14 mouse cellular contexts compared by ENCODE assay signal in genomic region chr17:5623181-5623580, GRCm38 (mm10).
DNase-seq lines count a peak whose midpoint lies in the region; ATAC-seq and TF ChIP-seq lines count a peak whose summit lies in the region.
"Had no signal": no experiment of that assay in that cellular context is flagged by ENCODE, and none has a peak within 500 bp of the region (broad histone marks: within the 10 kb centered on the region; RNA-seq: fewer than 3 reads in every experiment).

No protein-coding gene starts in this region.

- H3K4me3 ChIP-seq in liver, adult 2 months (ENCODE audit: insufficient read depth, low read depth, low read length), result no peak overlapping the region
- H3K4me3 ChIP-seq in liver, embryonic 11.5 days (ENCODE audit: low read depth, low read length), result no peak overlapping the region
- no peak overlapping the region for H3K4me3 ChIP-seq in stomach, embryonic 16.5 days (replicated peaks; ENCODE audit: low read length)
- H3K4me3 ChIP-seq: erythroblast, embryonic 14.5 days; liver, embryonic 15.5 days; midbrain, embryonic 15.5 days; neural tube, embryonic 12.5 days had no signal

- H3K4me1 ChIP-seq in liver, adult 2 months (ENCODE audit: control insufficient read depth, insufficient read depth, low read length), result peaks cover 2% of the 10 kb centered on the region
- no peaks in the 10 kb centered on the region for H3K4me1 ChIP-seq in liver, embryonic 11.5 days (replicated peaks; ENCODE audit: control insufficient read depth, insufficient read depth, low read length)
- peaks cover 2% of the 10 kb centered on the region; the same call in 1 of the 2 replicates for H3K4me1 ChIP-seq in stomach, embryonic 16.5 days (ENCODE audit: control insufficient read depth, insufficient read depth, low read length)
- H3K4me1 ChIP-seq: midbrain, embryonic 15.5 days; neural tube, embryonic 12.5 days had no signal

- H3K36me3 ChIP-seq in liver, adult 2 months (ENCODE audit: control insufficient read depth, insufficient read depth, low read length), result no peaks in the 10 kb centered on the region
- H3K36me3 ChIP-seq in liver, embryonic 11.5 days (ENCODE audit: control insufficient read depth, insufficient read depth, low read length), result no peaks in the 10 kb centered on the region
- no peaks in the 10 kb centered on the region for H3K36me3 ChIP-seq in stomach, embryonic 16.5 days (ENCODE audit: control insufficient read depth, insufficient read depth, low read length)
- H3K36me3 ChIP-seq: liver, embryonic 15.5 days; midbrain, embryonic 15.5 days; neural tube, embryonic 12.5 days had no signal

- peak; percentile 33 for DNase-seq in liver, adult 2 months (ENCODE audit: extremely low read depth, low read depth, low spot score)
- DNase-seq in liver, embryonic 11.5 days (ENCODE audit: low spot score), result no peak
- DNase-seq in cerebellum, adult 8-10 months, result peak; percentile 25
- peak; percentile 76 to 79 for DNase-seq in heart, postnatal 10 days
- DNase-seq in layer of hippocampus, adult 9-11 months, result no peak
- no peak for DNase-seq in thymus, postnatal 4 days
- DNase-seq: kidney, adult 11 months; kidney, postnatal 36 days; thymus, postnatal 36 days had no signal

- H3K4me2 ChIP-seq in liver, embryonic 11.5 days, result no peak overlapping the region
- H3K4me2 ChIP-seq in stomach, embryonic 16.5 days (ENCODE audit: low read depth, low read length), result no peak overlapping the region
- H3K4me2 ChIP-seq: liver, embryonic 15.5 days; midbrain, embryonic 15.5 days; neural tube, embryonic 12.5 days had no signal

- no peak overlapping the region for H3K9ac ChIP-seq in liver, adult 2 months (ENCODE audit: low read depth, low read length)
- no peak overlapping the region for H3K9ac ChIP-seq in liver, embryonic 11.5 days (ENCODE audit: low read depth, low read length)
- H3K9ac ChIP-seq in stomach, embryonic 16.5 days (ENCODE audit: low read length), result no peak overlapping the region
- H3K9ac ChIP-seq: liver, embryonic 15.5 days; midbrain, embryonic 15.5 days; neural tube, embryonic 12.5 days had no signal

- no peaks in the 10 kb centered on the region for H3K79me2 ChIP-seq in liver, adult 2 months (ENCODE audit: control insufficient read depth, insufficient read depth, low read length)

- TF ChIP-seq POLR2A in liver, adult 2 months (IDR thresholded peaks at IDR 0.05; ENCODE audit: extremely low read depth, insufficient read depth, low read length), result no peak

- intact Hi-C loops in heart, postnatal 10 days (cut with DNase I), result no loop called here

- no peak for TF ChIP-seq CTCF in liver, adult 2 months (IDR thresholded peaks at IDR 0.05; ENCODE audit: low read depth, low read length)

- H3K9me3 ChIP-seq in liver, embryonic 11.5 days (ENCODE audit: control insufficient read depth, low read length), result no peaks in the 10 kb centered on the region
- H3K9me3 ChIP-seq in stomach, embryonic 16.5 days (replicated peaks; ENCODE audit: control insufficient read depth, low read length), result no peaks in the 10 kb centered on the region
- H3K9me3 ChIP-seq: liver, embryonic 15.5 days; midbrain, embryonic 15.5 days; neural tube, embryonic 12.5 days had no signal

- no peak overlapping the region for H3K27ac ChIP-seq in liver, adult 2 months (replicated peaks; ENCODE audit: insufficient read depth, low read depth, low read length)
- H3K27ac ChIP-seq in liver, embryonic 11.5 days (ENCODE audit: low read depth, low read length), result no peak overlapping the region
- no peak overlapping the region for H3K27ac ChIP-seq in stomach, embryonic 16.5 days (ENCODE audit: low read length)
- H3K27ac ChIP-seq: midbrain, embryonic 15.5 days; neural tube, embryonic 12.5 days had no signal

- H3K27me3 ChIP-seq in liver, adult 2 months (ENCODE audit: control insufficient read depth, insufficient read depth, low read length), result no peaks in the 10 kb centered on the region
- no peaks in the 10 kb centered on the region for H3K27me3 ChIP-seq in liver, embryonic 11.5 days (replicated peaks; ENCODE audit: control insufficient read depth, insufficient read depth, low read length)
- H3K27me3 ChIP-seq in stomach, embryonic 16.5 days (ENCODE audit: control insufficient read depth, insufficient read depth, low read length), result no peaks in the 10 kb centered on the region
- H3K27me3 ChIP-seq: liver, embryonic 15.5 days; midbrain, embryonic 15.5 days; neural tube, embryonic 12.5 days had no signal

- no peak for ATAC-seq in liver, embryonic 11.5 days (replicated peaks; ENCODE audit: low FRiP score)
- peak; percentile 33 for ATAC-seq in stomach, embryonic 16.5 days (ENCODE audit: insufficient read depth, low FRiP score)
- ATAC-seq: midbrain, embryonic 15.5 days had no signal

Comparison
In these comparisons a context has a peak if more than half of its experiments do, and no peak if none do; other contexts are left out.
1. DNase-seq: peak in liver, adult 2 months (single experiment), cerebellum, adult 8-10 months (single experiment) and heart, postnatal 10 days (2 of 2); none in liver, embryonic 11.5 days (single experiment), layer of hippocampus, adult 9-11 months (single experiment) and thymus, postnatal 4 days (single experiment).